Mouse (Mus musculus) gastrocnemius, postnatal 4 days (tissue): ENCODE measurements around the gene Slc39a2. TPM values are rescaled to one million over a fixed set of nuclear protein-coding genes. Genes with fewer than 3 reads are reported as not detected.
A peak's percentile ranks its signal among the peaks of the same experiment; 100 is the strongest.

Experiments
- DNase-seq, 2 experiments: peaks; one replicate each; pipeline ENCODE4 v3.0.0; 2021 to 2022; ENCODE audit warnings: low spot score in 2 of 2, mixed read lengths in 2 of 2
- total RNA-seq, 2 experiments: library from RNA; stranded (reverse); gene quantifications; 2 replicates each; pipeline ENCODE4 v1.2.3; 2021

Gene Slc39a2
- total RNA-seq, 2 experiments from 2014 or later, result 0.47 to 0.96 TPM

- DNase-seq, result no peak
Observed at GRCm38 (mm10) chr14:51929968-51930367, 37.3 kb downstream of the Slc39a2 start.

GRCm38 (mm10) chr14:51930824-51931223 lies 38.1 kb downstream of the Slc39a2 start:
- DNase-seq, result peak in 1 of 2 experiments; percentile 61

- no peak for DNase-seq
Observed at GRCm38 (mm10) chr14:51932092-51933020, 39.7 kb downstream of the Slc39a2 start.

- DNase-seq, result no peak
Observed at GRCm38 (mm10) chr14:51939005-51939404, 46.3 kb downstream of the Slc39a2 start.

GRCm38 (mm10) chr14:51940944-51941560 lies 48.4 kb downstream of the Slc39a2 start:
- no peak for DNase-seq

- no peak for DNase-seq
Observed at GRCm38 (mm10) chr14:51941577-51941976, 48.9 kb downstream of the Slc39a2 start.

- no peak for DNase-seq
Observed at GRCm38 (mm10) chr14:51942236-51942635, 49.5 kb downstream of the Slc39a2 start.

GRCm38 (mm10) chr14:51943336-51943735 lies 50.6 kb downstream of the Slc39a2 start:
- DNase-seq, result no peak

Other genes starting within 250 kb of the Slc39a2 start
- gene Gm17079, start 197.4 kb upstream of the Slc39a2 start, total RNA-seq, result not detected
- not detected for gene Gm5800, start 175.7 kb upstream of the Slc39a2 start, total RNA-seq
- not detected for gene Ang4, start 119.3 kb upstream of the Slc39a2 start, total RNA-seq
- gene AY358078, start 92.8 kb upstream of the Slc39a2 start, total RNA-seq, result not detected
- gene Ear6, start 39.2 kb upstream of the Slc39a2 start, total RNA-seq, result not detected
- gene Mettl17, start 8.0 kb upstream of the Slc39a2 start, total RNA-seq, result 10 to 100 TPM; 11.4 to 14.3 TPM
- gene Ndrg2, start 21.3 kb downstream of the Slc39a2 start, total RNA-seq, result 100 to 1,000 TPM; 315 to 500 TPM
- not detected for gene Tppp2, start 25.5 kb downstream of the Slc39a2 start, total RNA-seq
- gene Rnase13, start 29.9 kb downstream of the Slc39a2 start, total RNA-seq, result not detected
- 10 to 100 TPM; 90.4 to 92.7 TPM for gene Arhgef40, start 91.8 kb downstream of the Slc39a2 start, total RNA-seq
- gene Tmem253, start 122.8 kb downstream of the Slc39a2 start, total RNA-seq, result 1 to 10 TPM; 1.1 to 2.8 TPM
- 10 to 100 TPM; 28.3 to 29.7 TPM for gene Zfp219, start 127.8 kb downstream of the Slc39a2 start, total RNA-seq
- not detected for gene Olfr221, start 149.6 kb downstream of the Slc39a2 start, total RNA-seq
- 100 to 1,000 TPM; 140 to 156 TPM for gene Hnrnpc, start 211.1 kb downstream of the Slc39a2 start, total RNA-seq
- gene Rpgrip1, start 217.8 kb downstream of the Slc39a2 start, total RNA-seq, result under 1 TPM; 0.23 to 0.49 TPM